Mouse (Mus musculus): ENCODE data around the gene Shc3.

DNA sequence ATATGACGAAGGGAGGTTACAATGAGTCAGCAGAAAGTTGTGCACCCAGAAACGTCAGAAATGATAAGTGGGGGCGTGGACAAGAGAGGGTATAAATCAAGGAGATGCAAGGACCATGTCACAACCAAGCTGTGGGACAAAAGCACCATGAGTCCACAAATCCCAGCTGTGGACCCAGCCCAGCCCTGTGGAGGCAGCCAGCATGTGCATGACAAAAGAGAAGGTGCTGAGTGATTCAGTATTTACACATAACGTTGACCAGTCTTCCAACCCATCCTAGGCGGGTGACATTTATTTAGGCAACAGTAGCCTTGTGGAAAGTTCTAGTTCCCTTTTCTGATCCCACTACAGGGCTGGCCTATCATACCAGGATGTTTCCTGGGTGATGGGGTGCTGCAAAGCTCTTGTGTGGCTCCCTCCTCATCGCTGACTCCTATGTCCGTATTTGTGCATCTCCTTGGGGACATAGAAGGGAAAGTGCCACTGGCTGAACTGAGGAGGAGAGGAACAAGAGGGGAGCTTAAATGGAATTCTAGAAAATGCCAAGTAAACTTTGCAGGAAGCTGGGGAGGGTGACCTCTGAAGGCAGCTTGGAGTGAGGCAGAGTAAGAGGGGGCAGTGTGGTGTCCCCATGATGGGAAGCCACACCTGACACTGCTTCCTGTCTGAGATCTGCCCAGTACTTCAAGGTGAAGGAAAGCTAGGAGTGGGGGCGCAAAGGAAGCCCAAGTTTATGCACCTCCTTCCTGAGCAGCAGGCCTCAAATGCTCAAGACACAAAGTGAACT, 77.4 kb downstream of the Shc3 start:
- no peak for TF ChIP-seq EP300 (IDR thresholded peaks at IDR 0.05; ENCODE audit: low read depth)
- TF ChIP-seq CTCF (IDR thresholded peaks at IDR 0.05; ENCODE audit: low read depth): no peak
